Mouse (Mus musculus) lung, embryonic 14.5 days (tissue): ENCODE measurements around the gene Sdsl. TPM values are rescaled to one million over a fixed set of nuclear protein-coding genes. Genes with fewer than 3 reads are reported as not detected.

Experiments used
- ATAC-seq: fragments of 200-750 bp; cut with Nextera tagmentation; 2 replicates; pipeline ENCODE4 v1.8.0; 2017; ENCODE audit warnings: mild to moderate bottlenecking, moderate TSS enrichment, moderate library complexity; ENCODE audit not compliant: insufficient read depth
- DNase-seq: peaks from one replicate; pipeline ENCODE4 v3.0.0-alpha.2; 2015
- H3K27ac ChIP-seq: fragments of 300-500 bp; sonication (generic); 2 replicates; pipeline ENCODE4 v1.5.1; 2014; ENCODE audit warnings: low read depth, mild to moderate bottlenecking, moderate library complexity
- H3K27me3 ChIP-seq: fragments of 300-500 bp; sonication (generic); 2 replicates; pipeline ENCODE4 v1.6.1; 2014; ENCODE audit warnings: low read length, control low read depth; ENCODE audit not compliant: insufficient read depth
- H3K36me3 ChIP-seq: fragments of 300-500 bp; sonication (generic); 2 replicates; pipeline ENCODE4 v1.6.1; 2014; ENCODE audit warnings: control low read depth; ENCODE audit not compliant: insufficient read depth
- H3K4me1 ChIP-seq: fragments of 300-500 bp; sonication (generic); 2 replicates; pipeline ENCODE4 v1.6.1; 2014; ENCODE audit warnings: antibody characterized with exemption, control low read depth; ENCODE audit not compliant: insufficient read depth
- H3K4me2 ChIP-seq: fragments of 300-500 bp; sonication (generic); 2 replicates; pipeline ENCODE4 v1.6.1; 2014; ENCODE audit warnings: mild to moderate bottlenecking
- H3K4me3 ChIP-seq: fragments of 300-500 bp; sonication (generic); 2 replicates; pipeline ENCODE4 v1.5.1; 2014; ENCODE audit warnings: low read depth, low read length
- H3K9ac ChIP-seq: fragments of 300-500 bp; sonication (generic); 2 replicates; pipeline ENCODE4 v1.6.1; 2014
- H3K9me3 ChIP-seq: fragments of 300-500 bp; sonication (generic); 2 replicates; pipeline ENCODE4 v1.6.1; 2016; ENCODE audit warnings: low read depth, low read length, control low read depth
- CTCF ChIP-seq: IDR thresholded peaks from 2 replicates; pipeline ENCODE4 v1.5.1; 2016; ENCODE audit warnings: antibody characterized with exemption, low read depth
- WGBS: fragments of 180-500 bp; shearing (Covaris S2); extraction: QIAGEN DNeasy Blood & Tissue Kit; methylation state at CpG from one replicate; pipeline ENCODE4 v1.1.7; 2014; 5-methylcytosine and 5-hydroxymethylcytosine counted together
- polyA plus RNA-seq: library from polyadenylated mRNA; unstranded; fragments of >200 nt; fragmentation: Nextera tagmentation; extraction: Ambion mirVana; gene quantifications from 2 replicates; pipeline ENCODE4 v1.2.1, GENCODE M21; 2014

The Sdsl gene
- polyA plus RNA-seq, 1 experiment from 2014 or later: 4.7 TPM

DNA sequence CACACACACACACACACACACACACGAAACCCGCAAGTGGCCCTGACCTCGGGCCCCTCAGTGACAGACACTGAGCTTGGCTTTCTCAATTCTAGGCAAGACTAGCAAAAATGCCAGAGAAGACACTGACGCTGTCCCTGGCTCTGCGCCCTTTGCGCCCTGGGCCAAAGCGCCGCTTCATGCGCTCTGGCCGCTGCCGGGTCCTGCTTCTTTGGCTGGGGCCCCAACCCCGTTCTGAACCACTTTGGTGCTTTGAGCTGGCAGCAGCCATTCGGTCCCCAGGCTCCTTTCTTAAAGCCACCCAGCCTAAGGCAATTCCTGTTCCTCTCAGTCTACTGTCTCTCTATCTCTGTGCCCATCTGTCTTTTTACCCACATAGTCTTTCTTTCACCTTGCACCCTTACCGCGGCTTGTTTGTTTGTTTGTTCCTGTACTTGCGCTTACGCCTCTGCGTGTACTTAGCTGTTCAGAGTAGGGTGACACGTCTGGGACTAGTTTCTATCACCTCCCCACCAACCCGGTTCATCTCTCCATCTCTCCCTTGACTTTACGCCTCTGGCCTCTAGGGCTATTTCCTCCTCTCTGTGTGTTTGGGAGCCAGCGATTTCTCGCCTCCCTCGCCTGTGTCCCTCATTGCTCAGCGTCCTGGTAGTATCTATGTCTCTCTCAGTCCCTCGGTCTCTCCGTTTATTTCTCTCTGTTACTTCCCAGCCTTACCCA lies 33.5 kb downstream of the Sdsl start:
- Histone ChIP-seq H3K4me1 (no peaks in the 10 kb centered on the region), H3K27ac (no peak overlapping the region), H3K9me3 (no peaks in the 10 kb centered on the region), H3K9ac (no peak overlapping the region), H3K36me3 (no peaks in the 10 kb centered on the region), H3K4me2 (no peak overlapping the region), H3K27me3 (peaks cover 77% of the 10 kb centered on the region), H3K4me3 (no peak overlapping the region)
- no peak for DNase-seq
- under 1% methylated on average over 27 of the region's 27 CpGs for WGBS
- no peak for ATAC-seq
- no peak for TF ChIP-seq CTCF

DNA sequence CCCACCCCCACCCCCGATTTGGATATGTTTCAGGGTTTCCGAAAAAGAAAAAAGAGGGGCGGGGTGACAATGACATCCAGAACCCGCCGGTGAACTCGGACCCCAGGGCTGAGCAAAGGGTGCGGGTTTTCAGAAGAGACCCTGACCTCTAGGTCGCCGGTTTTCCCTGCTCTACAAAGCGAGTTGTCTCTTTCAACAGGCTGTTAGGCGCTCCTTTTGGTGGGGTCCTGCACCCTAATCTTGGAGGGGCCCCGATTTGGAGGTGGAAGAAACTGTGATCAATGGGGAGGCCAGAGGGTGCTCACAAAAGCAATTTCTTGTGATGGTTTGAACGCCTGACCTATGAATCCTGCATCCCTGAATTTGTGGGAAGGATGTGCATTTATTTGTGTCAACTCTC lies 34.1 kb downstream of the Sdsl start:
- Histone ChIP-seq H3K27ac (no peak overlapping the region), H3K36me3 (no peaks in the 10 kb centered on the region), H3K4me3 (no peak overlapping the region), H3K9me3 (no peaks in the 10 kb centered on the region), H3K4me1 (no peaks in the 10 kb centered on the region), H3K27me3 (peaks cover 83% of the 10 kb centered on the region), H3K4me2 (no peak overlapping the region), H3K9ac (no peak overlapping the region)
- no peak for TF ChIP-seq CTCF
- ATAC-seq (no peak), DNase-seq (no peak)
- 1% methylated on average over 13 of the region's 13 CpGs for WGBS

DNA sequence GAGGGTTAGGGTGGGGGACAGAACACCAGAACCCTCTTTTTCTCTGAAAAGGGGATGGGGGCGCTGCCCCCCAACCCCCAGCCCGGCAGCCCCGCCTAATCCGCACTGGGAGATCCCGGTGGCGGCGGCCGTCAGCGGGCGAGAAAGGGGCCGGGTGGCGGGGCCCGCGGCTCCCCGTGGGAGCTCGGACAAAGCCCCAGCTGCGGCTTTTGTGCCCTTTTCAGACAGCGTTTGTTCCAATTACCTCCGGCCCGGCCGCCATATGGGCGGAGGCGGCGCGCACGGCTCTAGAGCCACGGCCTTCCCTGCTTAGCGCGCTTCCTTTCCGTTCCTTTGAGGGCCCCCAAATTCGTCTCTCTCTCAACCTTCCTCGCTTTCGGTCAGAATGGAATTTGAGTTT lies 34.6 kb downstream of the Sdsl start:
- ATAC-seq (no peak), DNase-seq (no peak)
- WGBS: under 1% methylated on average over 33 of the region's 33 CpGs
- Histone ChIP-seq H3K4me1 (no peaks in the 10 kb centered on the region), H3K36me3 (no peaks in the 10 kb centered on the region), H3K4me2 (no peak overlapping the region), H3K4me3 (no peak overlapping the region; the same call in 1 of the 2 replicates), H3K27me3 (peaks cover 88% of the 10 kb centered on the region), H3K27ac (no peak overlapping the region), H3K9me3 (no peaks in the 10 kb centered on the region), H3K9ac (no peak overlapping the region)
- TF ChIP-seq CTCF: no peak

DNA sequence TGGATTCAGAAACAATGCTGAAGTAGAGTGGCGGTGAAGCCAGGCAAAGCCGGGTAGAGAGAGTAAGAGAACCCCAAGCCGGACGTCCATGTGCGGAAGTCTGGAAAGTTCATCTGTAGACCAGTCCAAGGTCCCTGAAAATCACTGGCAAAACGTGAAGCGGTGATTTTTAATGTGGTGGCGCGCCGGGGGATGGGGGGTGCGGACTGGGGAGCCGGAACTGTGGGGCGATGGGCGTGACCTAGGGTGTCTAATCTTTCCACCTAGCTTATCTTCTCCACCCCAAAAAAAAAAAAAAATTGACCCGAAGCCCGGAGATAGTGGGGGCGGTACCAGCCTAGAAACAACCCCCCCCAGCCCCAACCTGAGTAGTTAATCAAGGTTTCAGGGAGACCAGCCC lies 35.1 kb downstream of the Sdsl start:
- no peaks in the 10 kb centered on the region for H3K36me3 ChIP-seq
- H3K27me3 ChIP-seq: peaks cover 91% of the 10 kb centered on the region
- ATAC-seq (no peak), DNase-seq (no peak)
- H3K4me2 ChIP-seq: no peak overlapping the region
- 1% methylated on average over 17 of the region's 17 CpGs for WGBS
- TF ChIP-seq CTCF: no peak
- no peak overlapping the region for H3K27ac ChIP-seq
- no peak overlapping the region for H3K4me3 ChIP-seq
- H3K9ac ChIP-seq: no peak overlapping the region
- no peaks in the 10 kb centered on the region for H3K4me1 ChIP-seq
- H3K9me3 ChIP-seq: no peaks in the 10 kb centered on the region

DNA sequence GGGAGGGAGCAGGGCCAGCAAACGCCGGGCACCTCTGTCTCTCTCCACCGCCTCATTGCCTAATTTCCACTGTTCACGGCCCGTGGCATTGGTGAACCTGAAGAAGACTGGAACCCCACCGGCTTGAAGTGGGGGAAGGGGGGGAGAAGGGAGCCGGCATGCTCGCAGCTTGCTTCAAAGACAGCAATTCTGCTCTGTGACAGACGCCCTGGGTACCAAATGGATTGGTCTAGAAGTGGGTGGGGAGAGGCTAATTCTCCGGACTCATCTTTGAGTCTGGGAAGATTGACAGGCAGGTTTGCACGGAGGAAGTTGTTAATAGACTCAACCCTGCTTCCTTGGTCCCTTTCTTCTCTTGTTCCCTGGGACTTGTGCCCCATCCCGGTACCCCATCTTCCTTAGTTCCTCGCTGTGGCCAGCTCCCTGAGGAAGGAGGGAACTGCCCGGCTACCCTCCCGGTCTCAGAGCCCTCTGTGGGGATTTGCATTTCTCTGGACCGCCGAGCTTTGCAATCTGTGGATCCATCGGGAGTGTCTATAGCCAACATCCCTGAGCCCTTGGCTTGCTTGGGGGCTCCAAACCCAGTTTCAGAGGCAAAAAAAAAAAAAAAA lies 35.6 kb downstream of the Sdsl start:
- Histone ChIP-seq H3K4me1 (no peaks in the 10 kb centered on the region), H3K27ac (no peak overlapping the region), H3K4me3 (no peak overlapping the region), H3K9me3 (no peaks in the 10 kb centered on the region), H3K27me3 (peaks cover 93% of the 10 kb centered on the region), H3K9ac (no peak overlapping the region), H3K4me2 (no peak overlapping the region), H3K36me3 (no peaks in the 10 kb centered on the region)
- no peak for TF ChIP-seq CTCF
- no peak for ATAC-seq
- under 1% methylated on average over 18 of the region's 18 CpGs for WGBS
- no peak for DNase-seq

DNA sequence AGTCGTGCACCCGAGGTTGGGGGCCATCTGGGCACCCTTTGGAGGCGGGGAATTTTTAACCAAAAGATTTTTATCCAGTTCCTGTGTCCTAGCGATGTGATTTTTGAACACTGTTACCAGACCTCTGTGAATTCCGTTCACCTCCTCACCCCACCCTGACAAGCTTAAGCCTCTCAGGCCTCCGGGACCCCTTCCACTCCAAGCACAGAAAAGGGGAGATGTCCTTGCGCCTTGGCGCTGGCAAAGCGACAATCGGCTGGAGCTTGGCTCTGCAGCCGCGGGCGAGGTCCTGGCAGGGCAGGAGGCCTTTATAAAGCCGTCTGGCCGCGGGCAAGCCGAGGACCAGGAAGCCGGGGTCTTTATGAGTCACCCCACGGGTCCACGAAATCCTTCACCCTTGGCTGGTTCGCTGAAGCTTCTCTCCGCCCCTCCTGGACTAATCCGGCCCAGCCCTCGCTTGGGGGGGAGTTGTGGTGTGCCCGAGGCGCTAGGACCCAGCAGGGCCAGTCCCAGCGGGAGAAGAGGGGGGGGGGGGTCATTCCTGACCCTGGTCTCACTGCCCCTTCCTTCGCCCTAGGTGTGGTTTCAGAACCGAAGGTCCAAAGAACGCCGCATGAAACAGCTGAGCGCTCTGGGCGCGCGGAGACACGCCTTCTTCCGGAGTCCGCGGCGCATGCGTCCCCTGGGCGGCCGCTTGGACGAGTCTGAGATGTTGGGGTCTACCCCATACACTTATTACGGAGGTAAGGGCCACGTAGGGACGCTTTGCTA lies 36.7 kb downstream of the Sdsl start:
- ATAC-seq (peak; percentile 32; the same call in 1 of the 2 replicates), DNase-seq (peak; percentile 39)
- under 1% methylated on average over 47 of the region's 47 CpGs for WGBS
- peak overlapping the region; percentile 39 for H3K4me3 ChIP-seq
- no peak for TF ChIP-seq CTCF
- H3K4me1 ChIP-seq: no peaks in the 10 kb centered on the region
- H3K27me3 ChIP-seq: peaks cover 99% of the 10 kb centered on the region
- H3K36me3 ChIP-seq: no peaks in the 10 kb centered on the region
- H3K27ac ChIP-seq: no peak overlapping the region
- H3K9me3 ChIP-seq: no peaks in the 10 kb centered on the region
- no peak overlapping the region; the same call in 1 of the 2 replicates for H3K9ac ChIP-seq
- peak overlapping the region; percentile 67 for H3K4me2 ChIP-seq
